Mouse (Mus musculus): Measurements from ENCODE around the gene Rhoh.

GRCm38 (mm10) chr5:65831917-65832618, 28.9 kb upstream of the Rhoh start:
- TF ChIP-seq ZC3H11A (IDR thresholded peaks at IDR 0.05; ENCODE audit: borderline replicate concordance, low read depth, low read length): no peak
- no peak for TF ChIP-seq ZNF384 (IDR thresholded peaks at IDR 0.05; ENCODE audit: low read depth, low read length)
- TF ChIP-seq MAFK (IDR thresholded peaks at IDR 0.05; ENCODE audit: insufficient read depth, low read depth, low read length): no peak
